Mouse (Mus musculus): Measurements from ENCODE around the gene AI854703. TPM values are rescaled to one million over a fixed set of nuclear protein-coding genes. Genes with fewer than 3 reads are reported as not detected.
"Not testable (repeated sequence)": the region's sequence is repeated elsewhere in the genome, so short reads cannot be mapped to it uniquely, and the experiment has no call there.

Gene AI854703
- polyA plus RNA-seq, 1 experiment: not detected

DNA sequence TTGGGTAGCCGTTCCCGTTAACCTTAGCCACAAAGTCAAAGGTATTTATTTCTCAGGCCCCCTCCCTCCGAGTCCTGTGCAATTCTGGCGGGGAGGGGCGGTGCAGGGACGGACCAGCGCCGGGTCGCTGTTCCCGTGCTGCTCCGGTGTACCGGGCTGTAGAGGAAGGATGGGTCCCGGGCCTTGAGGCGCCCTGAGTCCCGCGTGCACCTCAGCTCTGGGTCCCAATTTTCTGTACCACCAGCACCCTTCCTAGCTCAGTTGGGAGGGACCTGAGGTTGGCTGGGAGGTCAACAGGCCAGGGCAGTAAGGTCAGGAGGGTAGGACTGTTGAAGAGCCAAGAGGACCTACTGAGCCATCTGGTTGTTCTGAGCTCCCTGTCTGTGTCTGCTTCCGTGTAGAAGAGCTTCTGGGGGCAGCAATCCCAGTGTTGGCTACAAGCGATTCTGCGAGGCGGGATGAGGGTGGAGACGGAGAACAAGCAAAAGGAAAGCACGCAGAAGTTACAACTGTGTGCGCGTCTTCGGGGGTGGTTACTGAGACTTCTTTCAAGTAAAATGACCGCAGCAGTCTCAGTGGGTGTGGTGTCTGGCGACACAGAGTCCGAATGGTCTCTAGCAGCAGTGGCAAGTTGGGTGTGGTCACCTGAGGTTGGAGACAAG lies 24.4 kb upstream of the AI854703 start:
- peaks cover 1% of the 10 kb centered on the region; the same call in 1 of the 2 replicates for H3K4me1 ChIP-seq (ENCODE audit: control insufficient read depth, insufficient read depth, low read length)
- peak overlapping the region; percentile 81 for H3K4me3 ChIP-seq (replicated peaks; ENCODE audit: control insufficient read depth, low read depth, low read length)
- H3K27ac ChIP-seq (ENCODE audit: control insufficient read depth, insufficient read depth, low read depth, low read length, poor library complexity): no peak overlapping the region
- 1% methylated on average over 28 of the region's 28 CpGs for WGBS
- no peak for TF ChIP-seq POLR2A (IDR thresholded peaks at IDR 0.05; ENCODE audit: borderline replicate concordance, control insufficient read depth, low read depth, low read length)
- no peak for TF ChIP-seq CTCF (IDR thresholded peaks at IDR 0.05; ENCODE audit: control insufficient read depth, insufficient read depth, low read length)

DNA sequence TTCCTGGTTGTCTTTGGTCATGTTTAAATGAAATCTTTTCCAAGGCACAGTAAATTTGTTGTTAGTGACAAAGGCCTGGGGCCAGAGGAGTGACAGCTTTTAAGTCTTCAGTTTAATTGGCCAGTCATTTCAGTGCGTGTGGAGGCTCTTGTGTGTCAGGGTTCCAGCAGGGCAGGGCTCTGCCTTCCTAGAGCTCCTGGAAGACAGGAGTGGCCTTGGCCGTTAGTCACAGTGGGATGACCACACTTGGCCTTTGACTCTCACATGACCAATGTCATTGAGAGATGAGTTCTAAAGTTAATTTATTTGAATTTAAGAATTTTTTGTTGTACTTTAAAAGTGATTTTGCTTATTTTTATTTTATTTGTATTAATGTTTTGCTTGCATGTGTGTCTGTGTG lies 18.4 kb upstream of the AI854703 start:
- TF ChIP-seq POLR2A (IDR thresholded peaks at IDR 0.05; ENCODE audit: borderline replicate concordance, control insufficient read depth, low read depth, low read length) (no peak), CTCF (IDR thresholded peaks at IDR 0.05; ENCODE audit: control insufficient read depth, insufficient read depth, low read length) (no peak)
- H3K4me1 ChIP-seq (ENCODE audit: control insufficient read depth, insufficient read depth, low read length): no peaks in the 10 kb centered on the region
- H3K4me3 ChIP-seq (replicated peaks; ENCODE audit: control insufficient read depth, low read depth, low read length): no peak overlapping the region
- no peak overlapping the region for H3K27ac ChIP-seq (ENCODE audit: control insufficient read depth, insufficient read depth, low read depth, low read length, poor library complexity)
- WGBS: 79% methylated on average over 2 of the region's 2 CpGs

DNA sequence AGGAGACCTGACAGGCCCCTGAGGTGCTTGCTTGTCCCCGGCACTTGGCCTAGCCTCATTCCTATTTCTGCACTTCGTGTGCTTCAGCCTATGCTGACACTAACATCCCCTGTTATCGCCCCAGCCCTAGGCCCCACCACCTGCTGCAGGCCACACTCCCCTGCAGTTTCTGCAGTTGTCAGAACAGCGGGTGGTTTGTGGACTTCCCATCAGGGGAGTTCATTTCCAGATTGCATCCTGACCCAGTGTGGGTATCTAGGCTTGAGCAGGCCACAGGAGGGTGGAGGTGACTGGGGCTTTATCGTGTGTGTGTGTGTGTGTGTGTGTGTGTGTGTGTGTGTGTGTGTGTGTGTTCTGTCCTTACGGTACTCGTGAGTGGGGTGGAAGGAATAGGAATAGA lies 17.1 kb upstream of the AI854703 start:
- TF ChIP-seq POLR2A (IDR thresholded peaks at IDR 0.05; ENCODE audit: borderline replicate concordance, control insufficient read depth, low read depth, low read length): no peak
- TF ChIP-seq CTCF (IDR thresholded peaks at IDR 0.05; ENCODE audit: control insufficient read depth, insufficient read depth, low read length): no peak
- WGBS: 42% methylated on average over 7 of the region's 7 CpGs
- Histone ChIP-seq H3K4me3 (replicated peaks; ENCODE audit: control insufficient read depth, low read depth, low read length) (no peak overlapping the region), H3K27ac (ENCODE audit: control insufficient read depth, insufficient read depth, low read depth, low read length, poor library complexity) (no peak overlapping the region), H3K4me1 (ENCODE audit: control insufficient read depth, insufficient read depth, low read length) (no peaks in the 10 kb centered on the region)

DNA sequence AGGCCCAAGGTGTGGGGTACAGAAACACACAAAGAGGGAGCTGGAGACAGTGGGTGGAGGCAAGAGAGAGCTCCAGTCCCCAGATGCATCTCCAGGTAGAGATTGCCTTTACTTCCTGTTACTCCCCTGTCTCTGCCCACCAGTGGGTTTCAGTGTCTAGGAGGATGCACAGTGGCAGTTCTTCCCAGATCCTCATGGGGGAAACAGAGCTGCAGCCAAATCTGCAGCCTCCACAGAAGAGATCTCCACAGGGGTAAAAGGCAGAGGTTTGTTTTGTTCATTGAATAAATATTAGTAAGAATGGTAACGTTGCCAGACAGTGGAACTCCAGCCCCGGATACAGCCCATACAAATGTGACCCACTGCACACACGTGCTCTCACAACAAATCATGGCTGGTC lies 15.9 kb upstream of the AI854703 start:
- no peak for TF ChIP-seq CTCF (IDR thresholded peaks at IDR 0.05; ENCODE audit: control insufficient read depth, insufficient read depth, low read length)
- no peak for TF ChIP-seq POLR2A (IDR thresholded peaks at IDR 0.05; ENCODE audit: borderline replicate concordance, control insufficient read depth, low read depth, low read length)
- no peak overlapping the region for H3K27ac ChIP-seq (ENCODE audit: control insufficient read depth, insufficient read depth, low read depth, low read length, poor library complexity)
- no peaks in the 10 kb centered on the region for H3K4me1 ChIP-seq (ENCODE audit: control insufficient read depth, insufficient read depth, low read length)
- no peak overlapping the region for H3K4me3 ChIP-seq (replicated peaks; ENCODE audit: control insufficient read depth, low read depth, low read length)
- 82% methylated on average over 3 of the region's 3 CpGs for WGBS

DNA sequence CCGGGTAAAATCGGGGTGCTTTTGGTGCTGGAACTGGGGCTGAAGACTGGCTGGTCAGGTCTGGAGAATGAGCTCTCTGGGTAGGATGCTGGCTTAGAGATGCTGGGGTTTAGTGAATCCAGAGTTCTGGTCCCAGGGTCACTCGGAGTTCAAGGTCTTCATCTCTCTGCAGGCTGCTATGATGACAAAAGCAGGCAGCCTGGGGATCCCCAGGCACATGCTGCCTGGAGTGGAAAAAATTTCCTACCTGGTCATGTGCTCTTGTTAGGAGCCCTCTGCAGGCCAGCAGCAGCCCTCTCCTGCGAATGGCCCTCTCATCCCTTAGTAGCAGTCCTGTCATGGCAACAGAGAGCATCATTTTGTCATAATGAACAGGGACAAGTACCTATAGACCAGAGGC lies 13.1 kb upstream of the AI854703 start:
- H3K4me3 ChIP-seq (replicated peaks; ENCODE audit: control insufficient read depth, low read depth, low read length): no peak overlapping the region
- no peaks in the 10 kb centered on the region for H3K4me1 ChIP-seq (ENCODE audit: control insufficient read depth, insufficient read depth, low read length)
- 80% methylated on average over 4 of the region's 4 CpGs for WGBS
- TF ChIP-seq CTCF (IDR thresholded peaks at IDR 0.05; ENCODE audit: control insufficient read depth, insufficient read depth, low read length): no peak
- no peak for TF ChIP-seq POLR2A (IDR thresholded peaks at IDR 0.05; ENCODE audit: borderline replicate concordance, control insufficient read depth, low read depth, low read length)
- H3K27ac ChIP-seq (ENCODE audit: control insufficient read depth, insufficient read depth, low read depth, low read length, poor library complexity): no peak overlapping the region

DNA sequence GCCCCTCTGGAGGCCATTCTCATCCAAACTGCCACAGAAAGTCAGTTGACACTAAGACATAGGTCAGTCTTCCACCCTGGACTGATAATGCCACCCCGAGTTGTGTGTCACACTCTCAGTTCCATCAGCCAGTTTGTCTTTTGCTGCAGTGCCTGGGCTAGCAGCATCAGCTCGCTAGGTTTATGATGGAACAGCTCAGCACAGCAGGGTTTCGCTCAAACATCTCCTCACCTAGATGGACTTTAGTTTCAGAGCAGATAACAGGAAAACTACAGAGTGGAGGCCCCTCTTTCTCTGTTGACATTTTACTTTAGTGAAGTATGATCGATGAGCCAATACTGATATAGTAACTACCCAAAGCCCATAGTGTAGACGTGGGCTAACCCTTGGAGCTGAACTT lies 11.8 kb upstream of the AI854703 start:
- no peak overlapping the region for H3K27ac ChIP-seq (ENCODE audit: control insufficient read depth, insufficient read depth, low read depth, low read length, poor library complexity)
- H3K4me1 ChIP-seq (ENCODE audit: control insufficient read depth, insufficient read depth, low read length): no peaks in the 10 kb centered on the region
- no peak overlapping the region for H3K4me3 ChIP-seq (replicated peaks; ENCODE audit: control insufficient read depth, low read depth, low read length)
- 84% methylated on average over 5 of the region's 5 CpGs for WGBS
- no peak for TF ChIP-seq POLR2A (IDR thresholded peaks at IDR 0.05; ENCODE audit: borderline replicate concordance, control insufficient read depth, low read depth, low read length)
- no peak for TF ChIP-seq CTCF (IDR thresholded peaks at IDR 0.05; ENCODE audit: control insufficient read depth, insufficient read depth, low read length)

DNA sequence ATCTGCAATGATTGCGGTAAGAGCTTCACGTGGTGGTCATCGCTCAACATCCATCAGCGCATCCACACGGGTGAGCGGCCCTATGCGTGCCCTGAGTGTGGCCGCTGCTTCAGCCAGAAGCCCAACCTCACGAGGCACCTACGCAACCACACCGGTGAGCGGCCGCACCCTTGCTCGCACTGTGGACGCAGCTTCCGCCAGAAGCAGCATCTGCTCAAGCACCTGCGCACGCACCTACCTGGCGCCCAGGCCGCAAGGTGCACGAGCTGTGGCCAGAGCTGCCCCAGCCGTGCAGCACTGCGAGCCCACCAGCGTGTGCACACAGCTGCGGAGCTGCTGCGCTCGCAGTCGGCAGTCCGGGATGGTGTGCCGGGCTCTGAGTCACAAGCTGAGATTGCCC lies 6.5 kb upstream of the AI854703 start:
- TF ChIP-seq POLR2A (IDR thresholded peaks at IDR 0.05; ENCODE audit: borderline replicate concordance, control insufficient read depth, low read depth, low read length) (no peak), CTCF (IDR thresholded peaks at IDR 0.05; ENCODE audit: control insufficient read depth, insufficient read depth, low read length) (no peak)
- WGBS: 93% methylated on average over 30 of the region's 30 CpGs
- Histone ChIP-seq H3K4me3 (replicated peaks; ENCODE audit: control insufficient read depth, low read depth, low read length) (no peak overlapping the region), H3K4me1 (ENCODE audit: control insufficient read depth, insufficient read depth, low read length) (no peaks in the 10 kb centered on the region; the same call in 1 of the 2 replicates), H3K27ac (ENCODE audit: control insufficient read depth, insufficient read depth, low read depth, low read length, poor library complexity) (no peak overlapping the region; the same call in 1 of the 2 replicates)

DNA sequence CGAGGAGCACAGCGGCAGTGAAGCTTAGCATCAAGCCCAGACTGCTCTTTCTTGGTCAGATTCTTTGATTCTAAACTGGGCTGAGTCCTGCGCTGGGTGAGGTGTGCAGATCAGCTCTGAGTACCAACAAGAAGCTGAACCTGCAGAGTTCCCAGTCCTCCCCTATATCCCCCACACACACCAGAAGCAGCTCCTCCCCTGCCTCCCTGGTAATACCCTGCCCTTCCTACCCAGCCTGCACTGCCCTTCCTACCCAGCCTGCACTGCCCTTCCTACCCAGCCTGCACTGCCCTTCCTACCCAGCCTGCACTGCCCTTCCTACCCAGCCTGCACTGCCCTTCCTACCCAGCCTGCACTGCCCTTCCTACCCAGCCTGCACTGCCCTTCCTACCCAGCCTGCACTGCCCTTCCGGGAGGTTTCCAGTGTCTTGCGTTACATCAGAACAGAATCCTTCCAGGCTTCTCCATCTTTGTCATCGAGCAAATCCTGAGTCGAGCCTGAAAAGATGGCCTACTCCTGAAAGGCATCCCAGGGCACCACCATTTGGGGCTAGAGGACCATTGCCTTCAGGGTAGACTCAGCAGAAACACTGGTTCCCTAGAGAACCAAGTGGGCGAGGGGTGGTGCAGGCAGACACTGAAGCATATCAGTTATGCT lies 4.2 kb upstream of the AI854703 start:
- H3K4me3 ChIP-seq (replicated peaks; ENCODE audit: control insufficient read depth, low read depth, low read length); H3K27ac ChIP-seq (ENCODE audit: control insufficient read depth, insufficient read depth, low read depth, low read length, poor library complexity); H3K4me1 ChIP-seq (ENCODE audit: control insufficient read depth, insufficient read depth, low read length): not testable (repeated sequence)
- 83% methylated on average over 8 of the region's 8 CpGs for WGBS
